Mouse (Mus musculus): ENCODE results near the gene Aldh3a1.

- TF ChIP-seq USF1 (IDR thresholded peaks at IDR 0.05; ENCODE audit: low read depth) = no peak
- no peak for TF ChIP-seq CTCF (IDR thresholded peaks at IDR 0.05; ENCODE audit: control insufficient read depth, insufficient read depth, insufficient read length)
- no peak for TF ChIP-seq CEBPB (IDR thresholded peaks at IDR 0.05; ENCODE audit: low read depth)
- no peak for TF ChIP-seq MAX (IDR thresholded peaks at IDR 0.05)
- TF ChIP-seq FOSL1 (IDR thresholded peaks at IDR 0.05; ENCODE audit: insufficient read depth, low read length, poor library complexity, severe bottlenecking) = no peak
- no peak for TF ChIP-seq MYOG (IDR thresholded peaks at IDR 0.05; ENCODE audit: control insufficient read depth, extremely low read depth, insufficient read length)
Measured at GRCm38 (mm10) chr11:61225941-61226412, 18.6 kb downstream of the Aldh3a1 start.
